Mouse (Mus musculus): ENCODE results near the gene Enho. TPM values are rescaled to one million over a fixed set of nuclear protein-coding genes. Genes with fewer than 3 reads are reported as not detected.

The Enho gene
- polyA plus RNA-seq, 1 experiment from 2014 or later = 122 TPM

Other genes with a start within 250 kb of the Enho start
- 2.9 and 4.1 TPM in 2 replicates for gene Kif24, start 175.4 kb downstream of the Enho start, polyA plus RNA-seq (2015; fragmentation: Nextera tagmentation; extraction: Ambion mirVana)
- gene Nudt2, start 175.2 kb downstream of the Enho start, polyA plus RNA-seq (2015; fragmentation: Nextera tagmentation; extraction: Ambion mirVana) = 68.3 and 76.0 TPM in 2 replicates
- 11.2 and 14.0 TPM in 2 replicates for gene AI464131, start 137.2 kb downstream of the Enho start, polyA plus RNA-seq (2015; fragmentation: Nextera tagmentation; extraction: Ambion mirVana)
- gene 1110017D15Rik, start 123.0 kb downstream of the Enho start, polyA plus RNA-seq (2015; fragmentation: Nextera tagmentation; extraction: Ambion mirVana) = 17.0 and 19.3 TPM in 2 replicates
- gene Fam219a, start 70.8 kb downstream of the Enho start, polyA plus RNA-seq (2015; fragmentation: Nextera tagmentation; extraction: Ambion mirVana) = 17.6 and 19.0 TPM in 2 replicates
- 2.0 and 2.6 TPM in 2 replicates for gene Dnaic1, start 70.5 kb downstream of the Enho start, polyA plus RNA-seq (2015; fragmentation: Nextera tagmentation; extraction: Ambion mirVana)
- 29.1 and 33.0 TPM in 2 replicates for gene Cntfr, start 56.8 kb upstream of the Enho start, polyA plus RNA-seq (2015; fragmentation: Nextera tagmentation; extraction: Ambion mirVana)
- gene Il11ra1, start 59.7 kb upstream of the Enho start, polyA plus RNA-seq (2015; fragmentation: Nextera tagmentation; extraction: Ambion mirVana) = 39.4 and 41.6 TPM in 2 replicates
- 58.7 and 58.8 TPM in 2 replicates for gene Rpp25l, start 73.2 kb upstream of the Enho start, polyA plus RNA-seq (2015; fragmentation: Nextera tagmentation; extraction: Ambion mirVana)
- gene Dctn3, start 82.8 kb upstream of the Enho start, polyA plus RNA-seq (2015; fragmentation: Nextera tagmentation; extraction: Ambion mirVana) = 298 and 299 TPM in 2 replicates
- gene Arid3c, start 90.8 kb upstream of the Enho start, polyA plus RNA-seq (2015; fragmentation: Nextera tagmentation; extraction: Ambion mirVana) = 0.86 and 1.1 TPM in 2 replicates
- 48.0 and 53.9 TPM in 2 replicates for gene Galt, start 114.9 kb upstream of the Enho start, polyA plus RNA-seq (2015; fragmentation: Nextera tagmentation; extraction: Ambion mirVana)
- 78.5 and 79.3 TPM in 2 replicates for gene Sigmar1, start 115.8 kb upstream of the Enho start, polyA plus RNA-seq (2015; fragmentation: Nextera tagmentation; extraction: Ambion mirVana)
- gene Ccl27a, start 133.9 kb upstream of the Enho start, polyA plus RNA-seq (2015; fragmentation: Nextera tagmentation; extraction: Ambion mirVana) = 258 and 281 TPM in 2 replicates